Mouse (Mus musculus): ENCODE results near the gene 1700017B05Rik.
"Not testable (repeated sequence)": the region's sequence is repeated elsewhere in the genome, so short reads cannot be mapped to it uniquely, and the experiment has no call there.

Gene 1700017B05Rik

DNA sequence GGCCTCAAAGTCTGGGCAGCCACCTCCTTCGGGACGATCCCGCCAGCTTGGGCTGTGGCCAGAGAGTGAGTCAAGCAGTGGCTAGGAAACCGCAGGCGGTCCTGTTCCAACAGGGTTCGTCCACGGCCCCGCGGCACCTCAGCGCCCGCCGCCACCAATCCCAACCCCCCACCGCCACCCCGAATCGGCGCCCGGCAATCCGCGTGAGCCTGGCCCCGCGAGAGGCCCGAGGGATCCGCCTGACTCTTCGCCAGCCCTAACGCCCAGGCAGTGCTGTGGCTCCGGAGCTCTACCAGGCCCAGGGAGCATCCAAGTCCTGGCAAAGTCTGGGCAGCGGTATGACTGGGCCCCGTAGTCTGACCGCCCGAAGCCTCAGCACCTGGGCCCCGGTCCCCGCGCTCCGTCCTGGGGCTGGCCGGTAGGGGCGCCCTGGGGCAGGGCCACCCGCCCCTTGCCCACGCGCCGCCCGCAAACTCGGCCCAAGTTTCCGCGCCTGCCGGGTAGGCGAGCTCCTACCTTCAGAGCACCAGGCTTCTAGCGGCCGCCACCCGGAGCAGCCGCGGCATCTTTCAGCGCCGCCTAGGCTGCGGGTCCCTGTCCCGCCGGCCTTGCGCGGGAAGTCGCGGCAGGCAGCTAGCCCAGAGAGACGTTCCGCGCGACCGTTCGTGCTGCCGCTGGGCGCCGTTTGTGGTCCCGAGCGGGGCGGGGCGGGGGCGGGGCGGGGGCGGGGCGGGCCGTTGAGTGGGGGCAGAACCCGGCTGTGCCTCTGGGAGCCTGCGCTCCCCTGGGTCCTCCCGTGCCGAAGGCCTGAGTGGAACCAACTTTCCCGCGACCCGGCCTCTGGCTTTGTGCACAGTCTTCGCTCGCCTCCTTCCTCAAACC, at the start of gene 1700017B05Rik:
TSS of gene 1700017B05Rik (minus strand) at position 700 of the 882 bp plus-strand sequence.
- peak; percentile 56 for DNase-seq

DNA sequence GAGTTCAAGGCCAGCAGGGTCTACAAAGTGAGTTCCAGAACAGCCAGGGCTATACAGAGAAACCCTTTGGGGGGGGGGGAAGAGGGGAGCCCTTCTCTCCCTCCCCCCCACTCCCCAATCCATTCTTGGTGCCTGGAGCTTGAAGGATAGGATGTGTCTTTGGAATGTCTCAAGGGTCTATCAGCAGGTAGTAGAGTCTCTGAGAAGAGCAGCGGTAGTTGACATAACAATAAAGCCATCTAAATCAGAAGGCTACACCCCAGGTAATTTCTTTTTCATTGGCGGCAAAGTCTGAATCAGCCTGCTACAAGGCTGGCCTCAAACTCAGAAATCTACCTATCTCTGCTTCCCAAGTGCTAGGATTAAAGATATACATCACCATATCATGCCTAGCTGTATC, 48.5 kb upstream of the 1700017B05Rik start:
- no peak for DNase-seq

DNA sequence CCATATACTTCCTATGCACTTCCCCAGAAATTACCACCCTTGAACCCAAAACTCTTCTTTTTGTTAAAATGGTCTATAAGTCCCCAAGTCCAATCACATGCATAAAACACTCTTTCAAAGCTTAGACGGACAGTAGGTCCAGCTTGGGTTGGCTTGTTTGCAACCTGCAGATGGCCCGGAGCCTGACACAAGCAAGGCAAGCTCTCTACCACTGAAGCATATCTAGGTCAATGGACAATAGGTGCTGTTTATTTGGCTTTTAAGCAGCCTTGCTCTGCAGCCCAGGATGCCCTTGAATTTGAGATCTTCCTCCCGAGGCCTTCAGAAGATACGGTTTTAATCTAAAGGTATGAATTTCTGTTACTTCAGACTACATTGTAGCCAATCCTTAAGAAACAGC, 46.9 kb upstream of the 1700017B05Rik start:
- peak; percentile 2 for DNase-seq

DNA sequence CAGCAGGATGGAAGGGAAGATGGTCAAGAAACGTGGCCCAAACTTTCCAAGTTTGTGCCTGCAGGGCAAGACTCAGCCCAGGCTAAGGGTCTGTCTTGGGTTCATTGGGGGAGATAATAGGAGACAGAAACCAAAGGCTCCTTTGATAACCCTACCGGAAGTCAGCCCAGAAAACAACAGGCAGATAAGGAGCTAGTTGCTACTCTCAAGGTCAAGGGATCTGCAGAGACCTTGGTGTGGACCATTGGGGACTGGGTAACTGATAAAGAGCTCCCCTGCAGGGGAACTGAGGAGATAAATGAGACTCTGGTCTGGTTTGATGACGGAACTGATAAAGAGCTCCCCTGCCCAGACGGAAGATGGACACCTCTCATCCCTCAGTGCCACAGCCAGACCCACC, 45.0 kb upstream of the 1700017B05Rik start:
- no peak for DNase-seq

DNA sequence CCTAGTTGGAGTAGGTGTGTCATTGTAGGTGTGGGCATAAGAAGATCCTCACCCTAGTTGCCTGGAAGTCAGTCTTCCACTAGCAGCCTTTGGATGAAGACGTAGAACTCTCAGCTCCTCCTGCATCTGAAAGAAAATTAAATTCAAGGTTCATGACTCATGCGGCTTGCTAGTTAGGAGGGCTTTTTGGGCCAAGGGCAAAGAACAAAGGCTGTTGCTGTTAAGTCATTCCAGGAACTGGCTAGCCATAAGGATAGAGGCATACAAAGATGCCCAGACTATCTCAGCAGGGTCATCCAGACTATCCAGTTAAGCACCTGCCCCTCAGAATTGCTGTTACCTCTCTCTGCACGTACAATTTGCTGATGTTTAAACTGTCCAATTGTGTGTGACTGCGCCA, 42.3 kb upstream of the 1700017B05Rik start:
- not testable (repeated sequence) for DNase-seq

DNA sequence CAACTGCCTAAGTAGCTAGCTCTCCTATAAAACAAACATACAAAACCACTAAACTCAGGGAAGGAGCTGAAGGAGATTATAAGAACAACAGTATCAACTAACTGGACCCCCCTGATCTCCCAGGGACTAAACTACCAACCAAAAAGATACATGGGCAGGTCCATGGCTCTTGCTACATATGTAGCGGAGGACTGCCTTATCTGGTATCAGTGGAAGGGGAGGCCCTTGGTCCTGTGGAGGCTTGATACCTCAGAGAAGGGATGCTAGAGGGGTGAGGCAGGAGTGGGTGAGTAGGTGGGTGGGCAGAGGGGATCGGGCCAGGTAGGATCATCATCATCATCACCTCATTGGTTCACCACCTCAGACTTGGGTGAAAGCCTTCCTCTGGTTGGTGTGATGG, 41.8 kb upstream of the 1700017B05Rik start:
- no peak for DNase-seq

DNA sequence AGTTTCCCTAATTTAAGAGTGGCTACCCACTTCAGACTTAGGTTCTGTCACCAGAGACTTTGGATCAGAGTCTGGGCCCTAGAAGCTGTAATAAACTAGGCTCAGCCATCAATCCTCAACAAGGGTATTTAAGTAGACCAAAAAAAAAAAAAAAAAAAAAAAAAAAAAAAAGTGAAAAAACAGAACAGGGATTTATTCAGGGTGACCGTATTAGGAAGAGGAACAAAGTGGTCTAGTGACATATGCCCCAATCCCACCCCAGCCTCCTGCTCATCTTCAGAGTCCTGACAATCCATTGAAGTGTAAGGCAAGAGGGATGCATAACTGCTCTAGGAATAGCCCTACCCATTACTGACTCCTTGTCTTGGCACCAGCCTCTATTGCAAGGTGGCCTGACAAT, 40.9 kb upstream of the 1700017B05Rik start:
- DNase-seq = no peak

DNA sequence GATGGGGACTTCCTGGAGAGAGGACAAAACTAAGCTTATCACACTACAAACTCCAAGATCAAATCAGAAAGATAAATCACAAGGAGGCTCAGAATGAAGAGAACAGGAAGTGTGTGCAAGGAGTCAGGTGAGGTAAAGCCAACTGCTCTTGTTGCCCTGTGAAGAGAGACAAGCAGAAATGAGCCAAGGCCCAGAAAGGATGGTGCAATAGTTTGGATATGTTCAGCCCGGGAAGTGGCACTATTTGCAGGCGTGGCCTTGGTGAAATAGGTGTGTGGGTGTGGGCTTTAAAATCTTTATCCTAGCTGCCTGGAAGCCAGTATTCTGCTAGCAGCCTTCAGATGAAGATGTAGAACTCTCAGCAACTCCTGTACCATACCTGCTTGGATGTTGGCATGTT, 38.4 kb upstream of the 1700017B05Rik start:
- DNase-seq = no peak

DNA sequence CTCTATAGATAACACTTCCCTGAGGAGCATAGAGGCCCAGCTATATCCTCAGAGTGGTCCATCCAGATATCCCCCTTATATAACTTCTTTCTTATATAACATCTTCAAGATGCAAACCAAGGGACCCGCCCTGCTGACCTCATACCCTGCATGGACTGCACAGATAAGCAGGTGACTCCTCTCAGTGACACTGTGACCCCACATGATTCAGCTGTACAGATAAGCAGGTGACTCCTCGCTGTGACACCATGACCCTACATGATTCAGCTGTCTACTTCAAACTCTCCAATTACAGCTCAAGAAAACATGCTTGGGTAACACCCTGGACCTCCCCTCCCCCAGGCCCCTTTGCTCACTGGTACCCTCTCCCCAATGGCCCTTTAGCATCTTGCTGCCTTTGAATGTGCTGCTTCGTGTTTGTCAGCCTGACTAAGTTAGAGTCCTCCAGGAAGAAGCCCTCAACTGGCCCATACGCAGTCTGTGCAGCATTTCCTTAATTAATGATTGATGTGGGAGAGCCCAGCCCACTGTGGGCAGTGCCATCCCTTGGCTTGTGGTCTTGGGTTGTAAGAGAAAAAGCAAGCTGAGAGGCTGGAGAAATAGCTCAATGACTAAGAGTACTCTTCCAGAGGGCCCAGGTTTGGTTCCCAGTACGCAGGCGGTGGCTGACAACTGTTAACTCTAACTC, 37.5 kb upstream of the 1700017B05Rik start:
- DNase-seq = no peak

DNA sequence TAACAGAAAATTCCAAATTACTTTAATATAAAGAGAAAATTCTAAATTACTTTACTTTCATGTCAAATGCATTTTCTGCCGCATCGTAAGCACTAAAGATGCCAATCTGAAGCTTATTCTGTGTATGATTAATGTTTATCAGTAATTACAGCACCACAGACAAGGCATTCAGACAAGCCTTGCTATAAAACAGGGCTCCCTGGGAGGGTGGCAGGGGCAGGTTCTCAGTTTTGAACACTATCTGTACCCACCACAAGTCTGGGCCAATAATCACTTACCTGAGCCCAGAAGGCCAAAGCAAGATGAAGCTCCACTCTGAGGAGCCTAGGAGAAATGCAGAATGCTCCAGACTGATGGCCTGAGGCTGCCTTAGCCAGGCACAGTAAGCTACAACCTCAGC, 35.5 kb upstream of the 1700017B05Rik start:
- DNase-seq = no peak

DNA sequence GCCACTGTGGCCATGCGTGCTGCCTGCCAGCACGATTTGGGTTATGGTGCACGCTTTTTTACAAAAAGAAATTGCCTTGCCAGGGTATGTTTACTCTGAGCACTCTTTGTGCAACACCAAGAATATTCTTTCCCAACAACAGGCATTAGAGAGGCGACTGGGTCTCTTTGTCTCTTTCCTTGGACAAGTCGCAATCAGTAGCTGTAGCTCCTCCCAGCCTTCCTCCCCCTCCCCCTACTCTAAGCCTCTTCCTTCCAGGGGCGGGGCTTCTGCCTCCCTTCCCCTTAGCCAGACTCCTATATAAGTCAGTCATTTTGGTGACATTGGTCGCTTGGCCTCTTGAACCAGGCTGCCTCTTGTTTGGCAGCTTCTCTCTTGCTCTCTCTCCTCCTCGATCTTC, 33.9 kb upstream of the 1700017B05Rik start:
- no peak for DNase-seq

DNA sequence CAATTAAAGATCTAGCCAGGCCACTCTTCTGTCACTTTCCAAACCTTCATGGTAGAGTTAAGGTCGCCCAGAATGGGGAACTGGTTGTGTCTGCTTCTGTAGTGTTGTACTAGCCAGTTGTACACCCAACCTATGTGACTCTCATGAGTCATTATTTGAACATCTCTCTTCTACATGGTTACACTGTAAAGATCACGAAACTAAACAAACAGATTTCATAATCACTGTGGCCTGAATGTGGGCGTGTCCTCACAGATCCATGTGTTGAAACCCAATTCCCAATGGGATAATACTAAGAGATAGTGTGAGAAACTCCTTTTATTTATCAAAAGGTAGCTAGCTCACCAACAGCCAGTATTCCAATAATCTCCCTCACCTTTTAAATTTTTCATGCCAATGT, 33.3 kb upstream of the 1700017B05Rik start:
- DNase-seq = no peak

DNA sequence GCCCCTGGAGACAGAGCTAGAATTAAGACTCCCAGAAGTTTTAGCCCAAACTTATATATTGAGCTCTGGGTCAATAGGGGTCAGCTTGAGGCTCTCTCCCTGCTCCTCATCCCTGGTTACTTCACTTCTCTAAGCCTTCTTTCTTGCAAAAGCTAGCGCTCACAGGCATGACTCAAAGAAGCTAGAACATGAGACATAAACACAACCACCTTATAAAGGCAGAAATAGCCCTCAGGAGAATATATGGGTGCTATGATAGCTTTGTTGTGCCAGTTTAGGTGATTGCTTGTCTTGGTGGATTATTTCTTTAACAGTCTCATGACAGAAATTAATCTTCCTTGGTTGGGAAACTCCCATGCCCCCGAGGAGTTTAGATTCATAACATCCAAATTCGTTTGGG, 32.5 kb upstream of the 1700017B05Rik start:
- DNase-seq = no peak

DNA sequence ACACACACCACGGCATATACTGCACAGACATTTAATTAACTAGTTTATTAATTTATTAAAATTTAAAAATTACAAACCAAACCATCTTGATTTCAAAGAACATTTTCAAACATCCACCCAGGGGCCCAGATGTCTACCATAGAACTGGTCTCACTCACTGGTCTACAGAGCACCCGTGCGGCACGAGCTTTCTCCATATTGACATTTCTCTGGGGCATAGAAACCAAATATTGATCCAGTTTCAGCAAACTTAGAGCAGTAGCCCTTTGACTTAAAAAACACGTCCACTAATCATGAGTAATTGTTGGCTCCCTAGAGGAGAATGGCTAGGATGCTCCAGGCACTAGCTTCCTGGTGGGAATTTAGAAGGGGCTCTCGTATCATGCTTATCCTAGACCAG, 24.8 kb upstream of the 1700017B05Rik start:
- no peak for DNase-seq

DNA sequence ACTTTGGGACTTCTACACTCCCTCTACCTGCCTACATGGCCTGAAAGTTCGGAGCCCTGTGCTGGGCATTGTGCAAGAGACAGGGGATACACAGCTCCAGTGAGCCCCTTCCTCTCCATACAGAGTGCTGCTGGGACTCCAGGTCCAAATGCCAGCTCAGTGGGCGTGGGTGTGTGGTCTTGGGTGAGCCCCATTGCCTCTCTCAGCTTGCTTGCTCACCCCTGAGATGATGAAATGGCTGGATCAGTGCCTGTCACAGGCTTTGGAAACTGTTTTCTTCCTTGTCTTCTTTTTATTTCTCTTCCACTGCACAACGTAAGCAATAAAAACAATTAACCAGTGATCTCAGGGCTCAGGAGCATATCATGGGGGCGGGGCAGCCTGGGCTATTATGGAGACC, 20.9 kb upstream of the 1700017B05Rik start:
- no peak for DNase-seq

DNA sequence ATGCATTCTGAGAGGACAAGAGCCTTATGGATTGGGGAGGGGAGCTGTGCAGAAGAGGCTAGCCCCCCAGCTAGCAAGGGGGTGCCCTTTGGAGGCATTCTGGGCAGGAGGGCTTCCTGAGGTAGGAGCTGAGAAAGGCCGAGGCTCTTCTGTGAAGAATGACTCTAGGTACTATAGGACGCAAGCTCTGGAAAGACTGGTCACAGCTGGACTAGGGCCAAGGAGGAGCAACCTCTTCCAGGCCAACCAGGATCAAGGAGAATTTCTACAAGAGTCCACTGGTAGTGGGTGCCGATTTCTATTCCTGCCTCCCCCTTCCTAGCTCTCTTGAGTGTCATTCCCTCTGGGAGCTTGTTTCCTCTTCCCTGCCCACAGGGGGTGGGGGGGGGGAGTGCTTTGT, 20.3 kb upstream of the 1700017B05Rik start:
- no peak for DNase-seq

DNA sequence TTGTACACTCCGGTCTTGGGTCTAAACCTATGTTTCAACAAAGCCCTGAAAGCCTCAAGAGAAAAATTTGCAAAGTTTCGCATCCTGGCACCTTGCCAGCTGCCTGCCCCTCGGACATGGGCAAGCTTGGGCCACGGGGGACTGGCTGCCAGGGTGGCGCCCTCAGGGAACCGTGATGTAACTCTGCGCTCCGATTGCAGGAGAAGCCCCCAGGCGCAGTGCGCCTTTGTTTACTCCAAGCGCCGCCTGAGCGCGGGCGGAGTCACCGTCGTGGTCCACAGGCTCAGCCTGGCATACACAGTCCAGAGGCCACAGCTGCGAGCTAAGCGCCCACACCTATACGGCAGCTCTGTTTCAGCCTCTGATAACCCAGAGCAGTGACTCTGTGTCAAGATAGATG, 19.1 kb upstream of the 1700017B05Rik start:
- DNase-seq = no peak

DNA sequence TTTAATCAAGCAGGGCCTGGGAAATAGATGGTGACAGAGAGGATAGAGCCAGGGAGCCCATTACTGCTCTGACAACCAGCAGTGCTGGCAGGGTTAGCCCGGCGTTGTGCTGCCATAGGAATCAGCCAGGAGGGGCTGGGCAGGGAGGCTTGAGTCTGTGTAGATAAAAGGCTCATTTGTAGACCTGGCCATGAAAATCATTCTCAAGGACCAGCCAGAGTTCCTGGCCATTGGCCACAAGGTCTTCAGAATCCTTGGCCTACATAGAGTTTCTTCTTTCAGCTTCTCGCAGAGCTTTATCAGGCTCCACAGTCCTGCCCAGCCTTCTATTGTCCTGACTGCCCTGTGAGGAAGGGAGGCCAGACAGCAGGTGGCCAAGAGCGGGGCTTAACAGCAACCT, 17.0 kb upstream of the 1700017B05Rik start:
- DNase-seq = no peak

DNA sequence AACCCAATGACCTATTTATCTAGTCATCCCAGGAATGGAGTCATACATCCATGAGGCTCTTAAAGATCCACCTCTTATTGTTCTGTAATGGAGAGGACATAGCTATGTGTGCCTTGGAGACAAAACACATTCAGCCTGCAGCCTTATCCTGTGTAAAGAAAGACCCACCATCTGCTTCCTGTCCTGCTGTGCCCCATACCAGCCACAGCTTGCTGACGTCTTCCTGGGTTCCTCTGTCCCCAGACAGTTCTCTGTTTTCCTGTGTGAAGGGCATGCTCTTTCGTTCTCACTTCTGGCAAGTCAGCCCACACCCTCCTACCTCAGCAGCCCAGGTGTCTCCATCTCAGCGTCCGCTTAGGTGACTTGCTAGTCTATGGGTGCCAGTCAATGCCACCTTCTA, 15.9 kb upstream of the 1700017B05Rik start:
- no peak for DNase-seq

DNA sequence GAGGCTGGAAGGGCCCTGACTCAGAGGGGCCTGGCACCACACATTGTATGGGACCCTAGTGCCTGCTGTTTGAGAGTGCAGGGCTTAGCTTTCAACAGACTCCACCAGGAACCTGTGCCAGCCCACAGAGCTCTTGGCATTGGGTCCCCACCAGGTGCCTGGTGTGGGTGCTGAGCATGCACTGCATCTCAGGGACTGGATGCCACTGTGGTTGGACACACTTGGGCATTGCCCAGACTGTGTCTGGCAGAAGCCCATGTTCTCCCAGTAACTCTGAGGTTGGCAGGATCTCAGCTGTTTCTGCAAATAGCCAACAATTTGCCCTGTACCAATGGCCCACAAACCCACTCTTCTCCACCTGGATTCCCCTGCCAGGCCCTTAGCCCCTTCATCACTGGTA, 13.9 kb upstream of the 1700017B05Rik start:
- no peak for DNase-seq

DNA sequence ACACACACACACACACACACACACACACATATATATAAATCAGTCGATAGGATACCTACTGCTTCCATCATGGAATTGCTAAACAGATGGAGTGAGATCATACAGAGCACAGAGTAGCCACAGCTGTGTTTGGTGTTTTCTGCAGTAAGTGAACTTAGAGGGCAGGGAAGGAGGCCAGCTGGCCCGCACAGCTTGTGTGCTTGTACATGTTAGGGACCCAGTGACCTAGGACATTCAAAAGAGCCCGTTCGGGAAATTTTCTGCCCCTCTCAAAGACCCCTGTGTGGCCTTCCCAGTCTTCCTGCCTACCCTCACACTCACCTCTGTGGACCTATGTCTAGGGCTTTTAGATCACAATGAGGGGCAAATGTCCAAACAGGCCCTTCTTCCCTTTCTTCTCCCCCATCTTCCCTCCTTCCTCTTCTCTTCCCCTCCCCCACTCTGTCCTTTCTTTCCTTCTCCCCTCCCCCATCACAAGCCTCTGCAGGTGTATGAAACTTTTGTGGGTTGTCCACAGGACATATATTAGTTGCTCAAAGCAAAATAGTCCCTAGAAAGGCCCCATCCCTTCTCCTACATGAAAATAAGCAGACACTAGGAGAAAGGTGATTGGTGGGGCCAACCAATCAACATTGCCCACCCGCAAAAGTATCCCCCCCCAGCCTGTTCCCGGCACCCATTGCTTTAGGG, 11.5 kb upstream of the 1700017B05Rik start:
- no peak for DNase-seq

DNA sequence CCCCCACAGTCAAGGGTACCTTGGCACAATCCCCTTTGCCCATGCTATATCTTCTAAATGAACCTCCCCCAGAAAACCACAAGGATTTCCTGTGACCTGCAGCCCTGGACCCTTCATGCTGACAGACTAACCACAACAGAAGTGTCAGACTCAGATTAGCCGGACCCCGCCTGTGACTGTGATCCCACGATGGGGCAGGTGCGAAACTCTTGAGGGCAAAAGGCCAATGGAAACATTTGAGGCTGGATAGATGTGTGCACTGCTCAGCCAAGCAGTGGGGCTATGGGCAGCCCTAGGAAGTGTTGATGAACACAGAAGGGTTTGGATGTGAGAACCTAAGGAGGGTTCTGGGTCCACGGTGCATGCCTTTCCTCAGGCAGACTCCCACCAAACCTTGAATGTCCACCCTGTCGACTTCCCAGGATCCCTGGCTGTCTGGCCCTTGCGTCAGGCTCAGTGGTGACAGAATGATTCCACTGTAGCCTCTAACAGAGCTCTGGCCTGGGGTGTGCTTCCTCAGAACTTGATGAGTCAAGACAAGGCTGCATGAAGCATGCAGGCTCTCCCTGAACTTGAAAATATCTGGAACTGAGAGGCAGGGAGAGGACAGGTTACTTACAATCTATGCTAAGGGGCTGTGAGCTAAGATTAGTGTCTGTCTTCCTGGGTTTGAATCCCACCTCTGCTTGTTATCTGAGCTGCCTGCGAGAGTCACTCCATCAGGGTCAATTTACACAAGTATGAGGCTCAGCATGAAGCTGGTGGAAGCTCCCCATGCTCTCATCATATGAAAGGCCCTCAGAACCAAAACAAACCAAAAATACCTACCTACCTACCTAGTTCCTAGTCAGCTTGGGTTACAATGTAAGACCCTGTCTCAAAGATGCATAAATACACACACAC, 10.7 kb upstream of the 1700017B05Rik start:
- no peak for DNase-seq

Data from cerebellum, adult 11 months (tissue).